Mouse (Mus musculus) G1E-ER4 (cell line): ENCODE results near the gene 9430097D07Rik. TPM values are rescaled to one million over a fixed set of nuclear protein-coding genes. Genes with fewer than 3 reads are reported as not detected.

Source experiments
- GATA1 ChIP-seq: IDR thresholded peaks from one replicate; pipeline ENCODE4 v1.8.0; 2012; ENCODE audit warnings: low read length, inconsistent platforms
- polyA plus RNA-seq: library from polyadenylated mRNA; stranded (reverse); fragments of >175 nt; gene quantifications from 2 replicates; pipeline ENCODE4 v1.2.3, GENCODE M21; 2012

9430097D07Rik gene
- polyA plus RNA-seq, 1 experiment, result not detected

DNA sequence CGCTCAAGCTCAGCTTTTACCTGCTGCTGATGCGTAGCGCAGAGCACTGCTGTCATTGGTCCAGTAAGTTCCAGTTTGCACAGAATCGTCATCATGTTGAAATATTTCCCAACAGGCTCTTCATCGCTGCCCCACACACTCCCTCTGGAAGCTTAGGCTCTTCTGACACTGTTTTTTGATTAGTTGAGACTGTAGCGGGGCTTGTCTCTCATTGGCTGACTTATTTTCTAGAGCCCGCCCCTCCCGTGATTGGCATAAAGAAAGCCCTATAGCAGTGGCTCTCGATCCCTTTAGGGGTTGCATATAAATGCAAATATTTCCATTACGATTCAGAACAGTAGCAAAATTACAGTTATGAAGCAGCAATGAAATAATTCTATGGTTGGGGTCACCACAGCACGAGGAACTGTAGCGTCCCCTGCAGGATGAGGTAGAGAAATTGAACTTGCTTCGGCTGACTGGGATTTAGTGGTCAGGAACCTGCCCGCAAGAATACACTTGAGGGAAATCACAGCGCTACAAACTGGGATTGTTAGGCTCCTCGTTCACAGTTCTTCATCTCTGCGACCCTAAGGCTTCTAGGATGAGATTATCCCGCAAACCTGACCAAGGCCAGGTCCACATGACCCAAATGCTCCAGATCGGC, 6.1 kb upstream of the 9430097D07Rik start:
- no peak for TF ChIP-seq GATA1

DNA sequence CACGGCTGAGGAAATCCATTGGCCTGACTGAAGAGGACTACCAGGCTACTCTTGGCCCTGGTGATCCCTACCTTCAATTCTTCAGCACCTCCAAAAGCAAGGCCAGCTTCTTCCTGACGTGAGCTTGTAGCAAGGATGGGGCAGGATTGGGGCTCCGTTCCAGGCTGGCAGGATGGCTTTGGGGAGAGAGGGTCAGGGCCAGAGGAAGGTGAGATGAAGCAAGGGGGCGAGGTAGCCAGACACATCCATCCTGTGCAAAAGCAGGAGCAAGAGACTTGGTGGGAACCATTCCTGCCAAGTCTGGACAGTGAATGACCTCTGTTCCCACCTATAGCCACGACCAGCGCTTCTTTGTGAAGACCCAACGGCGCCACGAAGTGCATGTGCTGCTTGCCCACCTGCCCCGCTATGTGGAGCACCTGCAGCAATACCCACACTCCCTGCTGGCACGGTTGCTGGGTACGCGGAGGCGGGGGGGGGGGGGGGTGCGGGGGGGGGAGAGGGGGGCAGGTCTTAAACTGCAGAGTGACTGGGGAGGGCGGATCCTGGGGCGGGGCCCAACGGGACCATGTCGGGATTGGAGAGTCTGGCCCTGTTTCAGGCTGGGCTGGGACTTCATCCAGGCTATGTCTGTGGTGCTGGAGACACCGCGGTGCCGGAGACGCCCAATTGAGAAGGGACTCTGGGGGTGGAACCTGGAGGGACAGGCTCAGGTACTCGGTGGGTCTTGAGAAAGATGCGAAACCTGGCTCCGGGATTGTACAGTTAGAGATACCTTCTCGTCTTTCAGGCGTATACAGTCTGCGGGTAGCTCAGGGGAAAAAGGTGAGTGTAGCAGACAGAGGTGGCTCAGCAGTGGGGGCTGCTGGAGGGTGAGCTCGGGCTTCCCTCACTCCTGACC, 2.9 kb upstream of the 9430097D07Rik start:
- TF ChIP-seq GATA1, result no peak

DNA sequence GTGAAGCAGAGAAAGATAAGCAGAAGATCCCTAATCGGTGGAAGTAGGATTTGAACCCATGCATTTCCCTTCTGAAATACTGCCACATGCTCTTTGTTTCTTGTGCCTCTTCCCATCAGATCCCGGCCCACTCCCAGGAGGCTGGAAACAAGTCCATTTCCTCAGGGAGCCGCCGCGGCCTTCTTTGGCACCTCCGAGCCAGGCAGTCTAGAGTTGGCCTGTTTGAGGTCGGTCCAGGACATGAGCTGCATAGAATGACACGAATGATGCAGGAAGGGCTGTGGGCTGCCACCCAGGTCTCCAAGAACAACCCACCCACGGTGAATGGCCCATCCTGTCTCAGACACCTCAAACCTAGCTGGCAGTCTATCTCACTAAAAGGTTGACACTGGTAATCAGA, 1.0 kb upstream of the 9430097D07Rik start:
- no peak for TF ChIP-seq GATA1

DNA sequence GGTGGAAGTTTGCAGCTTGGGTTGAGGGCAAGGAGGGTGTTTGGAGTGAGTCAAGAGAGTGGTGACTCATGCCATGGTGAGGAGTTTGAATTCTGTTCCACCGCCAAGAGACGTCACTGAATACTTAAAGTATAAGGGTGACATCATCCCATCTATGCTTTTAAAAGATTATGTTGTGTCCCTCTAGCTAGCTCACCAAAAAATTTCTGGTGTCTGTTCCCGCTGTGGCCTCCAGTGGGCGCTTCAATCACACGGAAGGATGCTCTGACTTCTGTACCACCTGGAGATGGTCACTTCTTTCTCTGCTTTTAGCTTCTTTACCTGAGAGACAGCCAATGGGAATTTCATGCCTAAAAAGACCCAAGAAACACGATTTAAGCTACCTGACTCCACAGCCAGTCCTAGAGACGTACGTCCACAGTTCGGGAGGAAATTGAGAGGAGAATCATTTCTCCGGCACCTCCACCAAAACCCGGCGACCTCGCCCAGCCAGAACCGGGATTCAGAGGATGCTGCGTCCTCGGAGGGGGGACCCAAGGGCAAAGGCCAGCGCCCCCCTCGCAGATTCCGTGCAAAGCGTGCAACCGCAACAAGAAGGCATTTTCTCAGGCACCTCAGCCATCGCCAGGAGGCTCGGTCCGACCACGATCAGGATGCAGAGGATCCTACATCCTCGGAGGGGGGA, 441 bp downstream of the 9430097D07Rik start:
- no peak for TF ChIP-seq GATA1

DNA sequence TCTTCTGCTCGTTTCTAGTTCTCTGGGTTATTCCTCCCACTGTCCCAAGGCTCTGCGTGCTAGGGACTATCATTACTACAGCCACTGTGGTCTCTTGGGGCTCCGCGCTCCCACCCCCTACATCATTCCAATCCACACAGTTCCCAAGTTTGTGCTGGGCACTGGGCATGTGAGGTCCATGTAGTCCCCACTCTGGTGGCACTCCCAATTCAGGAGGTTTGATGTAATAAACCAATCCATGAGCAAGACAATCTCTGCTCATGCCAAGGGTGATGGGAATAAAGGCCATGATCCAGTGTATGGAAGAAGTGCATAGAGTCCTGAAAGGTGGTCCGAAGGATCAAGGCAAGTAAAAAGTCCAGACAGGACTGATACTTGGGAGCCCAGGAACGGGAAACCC, 987 bp downstream of the 9430097D07Rik start, which contains the start of gene Pip5kl1:
Pip5kl1 (plus strand) TSS at position 301 of the 400 bp plus-strand sequence.
- no peak for TF ChIP-seq GATA1

DNA sequence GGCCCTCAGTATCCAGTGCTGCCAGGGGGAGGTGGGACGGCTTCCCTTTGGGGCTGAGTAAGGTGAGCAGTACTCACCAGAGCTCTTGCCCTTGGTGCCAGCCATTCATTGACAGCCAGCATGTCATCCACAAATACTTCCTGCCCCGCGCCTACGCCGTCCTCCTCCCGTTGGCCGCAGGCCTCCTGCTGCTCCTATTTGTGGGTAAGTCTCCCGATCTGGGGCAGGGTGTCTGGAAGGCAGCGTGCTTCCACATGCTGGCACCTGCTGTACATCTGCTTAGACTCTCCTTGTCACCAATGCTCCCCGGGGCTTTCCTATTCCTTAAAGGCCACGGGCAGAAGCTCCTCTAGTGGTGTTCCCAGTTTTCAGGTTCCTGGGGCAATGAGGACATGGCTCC, 3.3 kb downstream of the 9430097D07Rik start:
- no peak for TF ChIP-seq GATA1

DNA sequence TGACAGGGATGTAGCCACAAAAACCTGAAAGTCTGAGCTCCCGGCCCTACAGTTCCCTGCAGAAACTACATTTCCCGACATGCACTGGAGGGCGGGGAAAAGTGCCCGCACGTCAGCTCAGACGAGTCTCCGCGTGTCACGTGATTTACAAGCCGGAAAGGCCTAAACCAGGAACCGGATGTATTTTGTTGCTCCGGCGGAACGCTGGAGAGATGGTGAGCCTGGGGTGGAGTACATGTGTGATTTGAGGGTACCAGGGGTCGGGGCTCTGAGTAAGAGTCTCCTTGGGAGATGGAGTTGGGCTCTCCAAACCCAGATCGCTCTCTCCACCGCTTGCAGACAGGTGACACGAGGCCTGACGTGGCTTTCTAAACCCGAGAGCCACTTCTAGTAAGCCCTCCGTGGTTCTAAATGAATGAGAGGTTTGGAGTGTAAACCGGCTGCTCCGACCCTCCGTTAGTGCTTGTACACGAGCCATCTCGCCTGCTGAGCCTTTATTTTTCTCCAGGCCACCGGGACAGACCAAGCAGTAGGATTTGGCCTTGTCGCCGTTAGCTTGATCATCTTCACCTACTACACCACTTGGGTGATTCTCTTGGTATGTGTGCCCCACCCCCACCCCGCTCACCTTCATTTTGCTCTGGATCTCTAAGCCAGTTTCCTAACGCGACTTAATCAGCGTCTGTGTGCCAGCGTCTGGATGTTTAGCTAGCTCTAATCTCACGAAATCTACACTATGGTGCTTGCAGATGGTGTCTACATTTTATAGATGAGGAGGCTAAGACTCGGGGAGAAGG, 4.6 kb downstream of the 9430097D07Rik start, which contains the start of gene Dpm2:
Dpm2 (plus strand) TSS at position 161 of the 797 bp plus-strand sequence.
- TF ChIP-seq GATA1, result no peak

DNA sequence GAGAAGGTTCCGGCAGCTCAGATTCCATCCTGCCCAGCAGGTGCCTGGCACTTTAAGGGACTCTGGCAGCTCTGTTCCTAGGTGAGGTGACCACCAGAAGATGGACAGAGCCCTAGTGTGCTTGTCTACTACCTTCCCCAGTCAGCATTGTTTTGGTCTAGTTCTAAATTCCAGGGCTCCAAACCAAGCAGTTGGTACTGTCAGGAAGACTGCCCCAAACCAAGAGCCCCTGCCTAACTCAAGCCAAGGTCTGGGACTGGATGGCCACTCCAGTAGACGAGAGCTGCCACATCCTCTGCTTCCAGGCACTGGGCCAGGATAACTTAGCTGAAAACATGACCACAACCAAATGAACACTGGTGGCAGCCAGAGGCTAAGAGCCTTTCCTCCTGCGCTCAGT, 6.5 kb downstream of the 9430097D07Rik start:
- no peak for TF ChIP-seq GATA1

DNA sequence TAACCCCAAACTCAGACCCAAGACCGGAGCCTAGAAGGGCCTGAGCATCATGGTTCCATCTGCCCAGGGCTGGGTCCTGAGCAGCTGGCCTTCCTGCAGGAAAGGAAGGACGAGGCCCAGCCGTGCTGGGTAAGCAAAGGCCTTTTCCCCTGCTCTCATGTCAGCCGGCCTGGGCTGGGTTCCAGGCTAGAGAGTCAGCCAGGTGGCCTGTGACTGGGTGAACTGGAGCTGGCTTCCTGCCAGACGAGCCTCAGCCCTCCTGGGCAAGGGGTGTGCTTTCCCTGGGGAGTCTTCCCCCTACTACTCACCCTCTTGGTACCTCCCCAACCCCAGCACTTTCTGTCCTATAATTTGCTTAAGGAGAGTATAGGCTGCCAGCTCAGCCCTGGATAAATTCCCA, 7.3 kb downstream of the 9430097D07Rik start:
- TF ChIP-seq GATA1, result no peak

DNA sequence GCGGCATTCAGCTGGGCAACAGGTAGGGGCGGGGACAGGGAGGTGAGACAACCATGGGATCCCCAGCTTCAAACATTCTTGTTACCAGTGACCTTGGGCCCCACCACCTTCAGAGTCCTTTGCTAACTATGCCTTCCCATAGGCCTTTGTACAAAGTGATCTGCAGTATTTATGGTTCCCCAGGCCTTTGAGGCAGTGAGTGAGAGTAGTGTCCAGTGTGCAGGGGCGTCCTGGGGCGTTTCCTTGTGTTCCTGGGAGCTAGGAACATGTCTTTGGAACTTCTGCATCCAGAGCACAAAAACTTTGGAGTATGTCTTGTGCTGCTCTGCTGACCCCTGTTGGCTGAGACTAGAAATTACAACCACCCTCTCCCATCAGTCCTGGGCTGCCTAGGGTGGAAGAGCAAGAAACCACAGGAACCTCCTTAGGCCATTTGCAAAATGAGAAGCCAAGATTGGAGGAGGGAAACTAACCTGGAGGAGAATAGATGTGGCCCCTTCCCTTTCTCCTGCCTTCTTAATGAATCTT, 8.9 kb downstream of the 9430097D07Rik start:
- no peak for TF ChIP-seq GATA1

DNA sequence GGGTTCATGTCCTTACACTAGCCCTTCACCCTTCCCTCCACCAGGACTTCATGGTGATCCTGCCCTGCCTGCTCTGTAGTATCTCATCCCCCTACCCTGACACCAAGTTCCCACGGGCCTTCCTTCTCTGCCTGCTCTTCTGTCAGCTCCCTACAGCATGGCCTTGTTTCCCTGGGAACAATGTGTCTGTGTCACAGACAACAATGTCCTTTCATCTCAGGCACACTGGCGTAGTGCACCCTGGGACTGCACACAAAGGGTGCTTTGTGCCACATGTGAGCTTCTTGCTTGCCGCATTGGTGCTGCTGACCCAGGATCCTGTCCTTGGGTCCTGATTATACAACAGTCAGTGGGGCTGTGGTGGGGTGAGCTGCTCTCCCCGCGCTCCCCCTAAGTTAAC, 15.9 kb downstream of the 9430097D07Rik start:
- TF ChIP-seq GATA1, result no peak

DNA sequence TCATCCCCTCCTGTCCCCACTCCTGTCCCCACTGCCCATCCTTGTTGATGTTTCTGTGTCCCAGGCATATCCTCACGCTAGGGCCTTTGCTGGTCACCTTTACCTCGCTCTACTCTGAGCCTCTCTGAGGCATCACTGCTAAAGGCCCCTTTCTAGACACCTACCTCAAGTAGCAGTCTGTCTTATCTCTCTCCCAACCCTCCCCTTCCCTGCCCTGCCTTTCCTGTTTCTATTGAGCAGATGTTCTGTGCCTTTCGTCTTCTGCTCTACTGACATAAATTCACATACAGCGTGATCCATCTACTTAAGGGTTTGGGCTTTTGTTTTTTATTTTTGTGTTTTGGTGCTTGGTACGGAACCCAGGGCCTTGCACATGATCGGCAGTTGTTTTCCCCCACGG, 19.5 kb downstream of the 9430097D07Rik start:
- TF ChIP-seq GATA1, result no peak

DNA sequence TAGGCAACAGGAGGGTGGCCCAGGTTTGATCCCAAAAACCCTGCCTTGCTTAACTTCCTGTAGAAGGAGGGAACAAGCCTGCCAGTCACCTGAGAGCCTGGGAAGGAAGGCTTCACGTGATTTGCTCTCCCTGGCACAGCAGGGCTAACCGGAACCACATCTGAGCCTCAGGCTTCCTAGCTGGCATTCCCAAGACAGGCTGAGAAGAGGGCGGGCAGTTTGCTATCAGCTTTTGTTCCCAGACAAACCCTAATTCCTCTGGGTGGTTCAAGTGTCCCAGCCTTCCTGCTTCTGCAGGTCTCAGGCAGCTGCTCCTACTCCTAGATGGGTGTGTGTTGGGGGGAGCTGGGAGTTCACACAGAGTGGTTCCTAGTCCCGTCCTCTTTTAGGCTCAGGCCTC, 20.0 kb downstream of the 9430097D07Rik start:
- TF ChIP-seq GATA1, result no peak

DNA sequence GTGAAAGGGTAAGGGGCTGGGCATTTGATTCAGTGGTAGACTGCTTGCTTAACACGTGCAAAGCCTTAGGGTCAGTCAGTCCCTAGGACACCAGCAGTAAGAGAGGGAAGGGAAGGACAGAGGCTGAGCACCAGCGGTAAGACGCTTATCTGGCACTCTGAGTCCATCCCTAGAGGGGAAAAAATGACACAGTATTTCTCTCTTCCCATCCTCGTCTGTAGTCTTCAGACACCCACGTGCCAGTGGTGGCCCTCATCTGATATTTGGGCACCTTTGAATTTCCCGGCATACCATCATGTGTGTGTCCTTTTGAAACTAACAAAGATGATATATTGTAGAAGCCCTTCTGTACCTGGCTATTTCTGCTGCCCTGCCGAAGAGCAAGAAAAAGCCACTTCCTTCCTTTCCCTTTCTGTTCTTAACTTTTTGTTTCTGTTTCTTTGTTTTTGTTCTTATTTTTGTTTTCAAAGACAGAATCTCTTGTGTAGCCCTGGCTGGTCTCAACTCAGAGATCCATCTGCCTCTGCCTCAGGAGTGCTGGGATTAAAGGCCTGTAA, 21.8 kb downstream of the 9430097D07Rik start:
- no peak for TF ChIP-seq GATA1

DNA sequence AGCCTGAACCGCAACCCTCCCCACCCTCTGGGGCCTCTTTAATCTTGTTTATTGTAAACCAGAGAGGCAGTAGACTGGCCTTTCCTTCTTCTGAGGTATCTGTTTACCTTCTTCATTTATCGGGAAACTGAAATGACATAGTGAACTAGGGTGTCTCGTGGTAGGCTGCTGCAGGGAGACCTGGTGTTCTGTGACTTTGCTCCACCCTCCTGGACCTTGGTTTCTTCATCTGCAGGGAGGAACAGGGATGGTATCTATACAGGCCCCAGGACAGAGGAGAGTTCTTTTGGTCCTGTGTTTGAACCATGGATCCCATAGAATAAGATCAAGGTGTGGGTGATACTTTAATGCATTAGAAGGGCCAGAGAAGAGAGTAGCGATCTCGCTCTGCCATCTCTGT, 24.2 kb downstream of the 9430097D07Rik start:
- TF ChIP-seq GATA1, result no peak
